Mouse (Mus musculus) left cerebral cortex, adult 2 months (tissue): ENCODE data around the gene Cfdp1. TPM values are rescaled to one million over a fixed set of nuclear protein-coding genes. Genes with fewer than 3 reads are reported as not detected.

Experiments
- DNase-seq, 2 experiments: peaks; one replicate each; pipeline ENCODE4 v3.0.0; 2021 to 2022; ENCODE audit warnings: low spot score in 2 of 2, mixed read lengths in 1 of 2; ENCODE audit errors: extremely low spot score in 1 of 2
- H3K27ac ChIP-seq: fragments of 200-600 bp; 2 replicates; pipeline ENCODE4 v1.8.1; 2022
- H3K4me3 ChIP-seq: fragments of 200-600 bp; 2 replicates; pipeline ENCODE4 v1.8.1; 2022
- CTCF ChIP-seq: fragments of 200-600 bp; IDR thresholded peaks from 2 replicates; pipeline ENCODE4 v1.8.1; 2022; ENCODE audit warnings: antibody characterized with exemption, mild to moderate bottlenecking, moderate library complexity
- intact Hi-C: fragments of 180-260 bp; cut with DNase I; formaldehyde crosslinking; loops from one replicate; pipeline ENCODE4 v1.15.1; 2025
- total RNA-seq, 2 experiments: library from RNA; stranded (reverse); gene quantifications; 2 replicates each; pipeline ENCODE4 v1.2.3; 2021

Gene Cfdp1
- total RNA-seq, 2 experiments from 2014 or later: 75.4 to 83.1 TPM

- no peak overlapping the region for H3K27ac ChIP-seq
- no peak for TF ChIP-seq CTCF
- DNase-seq: no peak
- intact Hi-C loops: no loop called here
- no peak overlapping the region for H3K4me3 ChIP-seq
Measured at GRCm38 (mm10) chr8:111757599-111757998, 96.5 kb downstream of the Cfdp1 start.

DNA sequence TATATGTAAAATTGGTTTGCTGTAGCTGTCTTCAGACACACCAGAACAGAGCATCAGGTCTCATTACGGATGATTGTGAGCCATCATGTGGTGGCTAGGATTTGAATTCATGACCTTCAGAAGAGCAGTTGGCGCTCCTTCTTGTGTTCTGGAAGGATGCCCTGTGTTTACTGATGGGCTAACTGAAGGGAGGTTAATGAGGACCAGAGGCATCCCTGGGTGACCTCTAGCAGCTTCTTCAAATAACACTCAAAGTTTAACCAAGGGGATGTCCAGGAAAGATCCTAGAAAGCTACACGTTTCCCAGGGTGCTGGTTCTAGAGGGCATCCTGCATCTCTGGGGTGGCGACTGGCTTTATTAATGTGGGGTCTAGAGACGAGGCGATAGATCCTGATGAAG is 99.4 kb downstream of the Cfdp1 start:
- intact Hi-C loops: no loop called here

GRCm38 (mm10) chr8:111754088-111754487 is 100.0 kb downstream of the Cfdp1 start:
- Histone ChIP-seq H3K27ac (no peak overlapping the region), H3K4me3 (no peak overlapping the region)
- intact Hi-C loops: no loop called here
- no peak for TF ChIP-seq CTCF
- DNase-seq: no peak

More for the DNA sequence above, 99.4 kb downstream of the Cfdp1 start:
- Histone ChIP-seq H3K4me3 (no peak overlapping the region), H3K27ac (no peak overlapping the region)
- DNase-seq: no peak
- TF ChIP-seq CTCF: no peak

DNA sequence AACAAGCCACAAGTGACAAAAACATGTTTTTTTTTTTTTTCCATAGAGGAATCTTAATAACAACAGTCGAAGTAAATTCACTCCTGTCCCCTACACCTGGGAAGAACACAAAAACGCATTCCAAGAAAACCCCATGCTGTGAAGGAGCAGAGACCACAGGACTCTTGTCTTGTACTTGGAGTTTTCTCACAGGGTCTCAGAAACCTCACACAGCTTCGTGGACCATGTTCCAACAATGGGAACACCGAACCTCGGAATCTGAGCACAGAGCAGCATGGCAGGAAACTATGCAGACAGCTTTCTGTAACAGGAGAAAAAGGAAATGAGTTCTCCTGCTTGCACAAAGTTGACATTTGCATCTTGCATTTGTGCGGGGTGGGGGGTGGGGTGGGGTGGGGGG is 105.3 kb downstream of the Cfdp1 start:
- DNase-seq: no peak
- intact Hi-C loops: no loop called here
- Histone ChIP-seq H3K4me3 (no peak overlapping the region), H3K27ac (no peak overlapping the region)
- no peak for TF ChIP-seq CTCF

DNA sequence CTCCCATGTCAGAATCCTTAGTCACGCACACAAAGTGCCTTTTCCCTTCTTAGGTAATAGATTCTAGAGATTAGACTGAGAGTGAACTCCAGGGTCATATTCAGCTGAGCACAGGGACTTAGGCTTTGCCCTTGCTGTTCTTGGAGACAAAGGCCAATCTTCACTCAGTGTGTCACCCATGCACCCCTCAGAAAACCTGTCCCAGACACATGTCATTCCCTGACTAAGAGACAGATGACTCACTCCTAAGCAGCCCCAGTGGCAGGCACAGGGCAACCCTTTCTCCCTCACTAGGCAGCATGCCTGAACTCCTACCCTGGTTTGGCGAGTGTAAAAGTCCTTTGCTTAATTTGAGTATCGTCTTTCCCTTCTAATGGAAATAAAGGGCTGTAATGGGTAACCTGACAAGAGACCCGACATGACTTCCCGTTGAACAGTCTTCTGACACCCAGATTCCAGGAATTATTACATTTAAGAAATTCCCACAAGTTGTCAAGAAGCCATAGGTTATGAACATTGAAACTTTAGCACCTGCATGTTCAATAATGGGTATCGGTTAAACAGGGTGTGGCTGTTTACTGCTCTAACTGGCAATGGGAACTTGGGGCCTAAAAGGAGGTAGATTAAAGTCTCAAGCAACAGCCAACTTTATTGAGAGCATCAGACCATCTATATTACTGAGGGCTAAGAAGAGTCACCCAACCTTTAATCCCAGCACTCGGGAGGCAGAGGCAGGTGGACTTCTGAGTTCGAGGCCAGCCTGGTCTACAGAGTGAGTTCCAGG is 106.0 kb downstream of the Cfdp1 start:
- DNase-seq: no peak
- TF ChIP-seq CTCF: no peak
- no peak overlapping the region for H3K4me3 ChIP-seq
- intact Hi-C loops: no loop called here
- H3K27ac ChIP-seq: no peak overlapping the region

DNA sequence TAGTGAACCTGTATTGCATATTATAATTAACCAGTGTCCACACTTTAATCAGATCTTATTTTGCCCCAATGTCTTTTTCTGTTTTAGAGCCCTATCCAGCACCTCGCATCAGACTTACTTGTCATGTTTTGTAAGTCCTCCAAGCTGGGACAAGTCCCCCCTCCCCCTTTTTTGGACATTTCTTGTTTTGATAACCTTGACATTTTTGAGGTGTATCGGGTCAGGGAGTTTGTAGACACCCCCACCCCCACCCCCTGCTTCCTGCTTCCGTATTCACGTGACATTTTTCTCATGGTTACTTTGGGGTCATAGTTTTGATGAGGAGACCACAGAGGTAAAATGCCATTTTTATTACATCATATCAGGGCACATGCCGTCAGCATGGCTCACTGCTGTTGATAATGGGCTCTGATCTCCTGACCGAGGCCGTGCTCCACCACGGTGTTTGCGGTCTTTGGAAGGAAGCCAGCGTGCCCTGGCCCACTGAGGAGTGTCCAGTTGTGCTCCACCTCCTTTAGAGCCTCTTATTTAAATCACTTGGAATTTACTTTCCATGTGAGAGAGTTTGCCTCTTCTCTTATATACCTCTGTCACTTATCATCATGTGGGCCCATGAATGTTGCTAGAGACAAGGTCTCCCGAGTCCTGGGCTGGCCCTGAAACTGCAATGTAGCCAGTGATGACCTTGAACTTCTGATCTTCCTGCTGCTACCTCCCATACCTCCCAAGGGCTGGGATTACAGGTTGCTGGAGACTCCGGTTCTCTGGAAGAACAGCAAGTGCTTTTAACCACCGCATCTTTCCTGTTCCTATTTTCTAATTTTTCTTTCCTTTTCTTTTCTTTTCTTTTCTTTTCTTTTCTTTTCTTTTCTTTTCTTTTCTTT is 107.3 kb downstream of the Cfdp1 start:
- no peak for DNase-seq
- intact Hi-C loops: no loop called here
- no peak overlapping the region for H3K27ac ChIP-seq
- no peak for TF ChIP-seq CTCF
- H3K4me3 ChIP-seq: no peak overlapping the region

- H3K27ac ChIP-seq: peak overlapping the region; percentile 54
- intact Hi-C loops: no loop called here
- DNase-seq: peak; percentile 50 to 61
- TF ChIP-seq CTCF: no peak
- peak overlapping the region; percentile 14; the same call in 1 of the 2 replicates for H3K4me3 ChIP-seq
Measured at GRCm38 (mm10) chr8:111745591-111746418, 108.3 kb downstream of the Cfdp1 start.

GRCm38 (mm10) chr8:111745086-111745485 is 109.0 kb downstream of the Cfdp1 start:
- intact Hi-C loops: no loop called here
- no peak for TF ChIP-seq CTCF
- no peak for DNase-seq
- peak overlapping the region; percentile 54 for H3K27ac ChIP-seq
- no peak overlapping the region for H3K4me3 ChIP-seq

DNA sequence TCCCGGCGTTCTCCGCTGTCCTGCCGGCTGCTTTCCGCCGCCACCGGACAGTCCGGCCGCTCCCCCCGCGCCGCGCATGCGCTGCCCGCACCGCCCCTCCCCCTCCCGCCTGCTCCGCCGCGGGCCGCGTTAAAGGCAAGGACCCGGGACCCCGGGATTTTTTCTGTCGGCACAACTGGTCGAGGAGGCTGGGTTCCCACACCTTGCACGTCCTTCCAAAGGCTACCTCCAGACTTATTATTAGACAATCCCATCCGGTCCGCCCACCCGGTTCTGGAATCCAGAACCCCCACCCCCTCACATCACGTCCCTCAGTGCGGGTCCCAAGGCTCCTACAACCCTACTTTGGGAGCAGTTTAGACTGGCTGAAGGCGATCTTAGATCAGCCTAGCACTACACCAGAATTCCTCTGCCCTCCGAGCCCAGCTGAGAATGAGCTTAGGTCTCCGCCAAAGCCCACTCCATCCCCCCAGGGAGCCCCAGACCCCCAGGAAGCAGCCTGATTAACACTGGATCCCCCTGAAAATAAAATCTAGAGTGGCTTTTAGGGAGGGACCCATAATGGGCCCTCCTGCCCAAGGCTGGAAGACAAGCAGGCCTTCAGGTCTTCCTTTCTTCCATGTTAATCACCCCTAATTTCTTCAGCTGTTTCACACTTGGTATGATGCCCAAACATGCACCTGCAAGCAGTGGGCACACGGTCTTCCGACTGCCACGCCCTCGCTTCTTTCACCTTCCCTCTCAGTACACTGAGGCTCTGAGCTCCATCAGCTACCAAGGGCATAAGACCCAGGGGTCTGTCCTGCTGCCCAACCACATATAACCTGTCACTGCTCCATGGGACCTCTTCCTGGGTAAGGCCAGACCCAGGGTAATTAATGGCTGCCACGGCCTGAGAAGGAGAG is 110.0 kb downstream of the Cfdp1 start, which contains the start of gene Bcar1:
Gene Bcar1 (minus strand): TSS at position 18 of the 905 bp plus-strand sequence.
- Histone ChIP-seq H3K4me3 (peak within 1 kb of the TSS; percentile 82), H3K27ac (peak within 1 kb of the TSS; percentile 89)
- TF ChIP-seq CTCF: no peak
- intact Hi-C loops: loop anchor here (2.0 kb wide), 1 partner anchor 27 kb away; no protein-coding TSS in a partner anchor
- DNase-seq: peak; percentile 77 to 83

- TF ChIP-seq CTCF: no peak
- no peak for DNase-seq
- peak overlapping the region; percentile 82 for H3K4me3 ChIP-seq
- intact Hi-C loops: loop anchor here (2.0 kb wide), 1 partner anchor 26 kb away; no protein-coding TSS in a partner anchor
- H3K27ac ChIP-seq: peak overlapping the region; percentile 89
Measured at GRCm38 (mm10) chr8:111743101-111743791, 110.8 kb downstream of the Cfdp1 start.
